Mouse (Mus musculus) lung, adult 2 months (tissue): ENCODE results near the gene Thoc6. TPM values are rescaled to one million over a fixed set of nuclear protein-coding genes. Genes with fewer than 3 reads are reported as not detected.

Source experiments
- DNase-seq: peaks from one replicate; pipeline ENCODE4 v3.0.0; 2022
- H3K4me1 ChIP-seq: fragments of 200-500 bp; 2 replicates; pipeline ENCODE4 v1.6.1; 2011; ENCODE audit warnings: low read length; ENCODE audit not compliant: control insufficient read depth, insufficient read depth
- H3K4me3 ChIP-seq: fragments of 200-500 bp; replicated peaks from 2 replicates; pipeline ENCODE3; 2011; ENCODE audit warnings: low read depth, mild to moderate bottlenecking, control low read depth, low read length; ENCODE audit errors: extremely low read depth
- CTCF ChIP-seq: fragments of 200-500 bp; IDR thresholded peaks from 2 replicates; pipeline ENCODE4 v1.5.1; 2011; ENCODE audit warnings: mild to moderate bottlenecking, low read length, control low read depth; ENCODE audit not compliant: insufficient read depth
- POLR2A ChIP-seq: fragments of 200-500 bp; IDR thresholded peaks from 2 replicates; pipeline ENCODE4 v1.6.1; 2011; ENCODE audit warnings: low read depth, mild to moderate bottlenecking, control low read depth, low read length, borderline replicate concordance; ENCODE audit errors: extremely low read depth
- whole genome bisulfite sequencing: fragments of 180-500 bp; shearing (Covaris S2); methylation state at CpG from one replicate; pipeline ENCODE4 v1.1.7; 2018; 5-methylcytosine and 5-hydroxymethylcytosine counted together
- polyA plus RNA-seq: library from polyadenylated mRNA; depleted of rRNA; stranded (reverse); fragments of >200 nt; gene quantifications from 2 replicates; pipeline ENCODE4 v1.2.3, GENCODE M21; 2012; rRNA removed

The Thoc6 gene
- polyA plus RNA-seq, 1 experiment, result 20.6 TPM

- TF ChIP-seq POLR2A (no peak), CTCF (no peak)
- 49% methylated on average over 10 of the region's 10 CpGs for WGBS
- no peak for DNase-seq
- Histone ChIP-seq H3K4me3 (no peak overlapping the region), H3K4me1 (0 out of 2 replicates have a peak, but pooled peaks cover 3% of the 10 kb centered on the region)
These were observed 27.8 kb downstream of the Thoc6 start for GRCm38 (mm10) chr17:23645894-23646293.

GRCm38 (mm10) chr17:23644613-23645495, 28.8 kb downstream of the Thoc6 start, which contains the start of gene Mmp25:
TSS of gene Mmp25 (minus strand) at chr17:23645277.
- DNase-seq, result no peak
- TF ChIP-seq POLR2A (no peak), CTCF (no peak)
- 3% methylated on average over 58 of the region's 58 CpGs for WGBS
- 0 out of 2 replicates have a peak, but pooled peaks cover 3% of the 10 kb centered on the region for H3K4me1 ChIP-seq
- H3K4me3 ChIP-seq, result peak within 1 kb of the TSS; percentile 13

- 74% methylated on average over 8 of the region's 8 CpGs for WGBS
- no peak overlapping the region for H3K4me3 ChIP-seq
- TF ChIP-seq POLR2A (no peak), CTCF (no peak)
These were observed 42.4 kb downstream of the Thoc6 start for GRCm38 (mm10) chr17:23631241-23631640.

GRCm38 (mm10) chr17:23630195-23631020, 43.3 kb downstream of the Thoc6 start:
- no peaks in the 10 kb centered on the region for H3K4me1 ChIP-seq
- 10% methylated on average over 22 of the region's 22 CpGs for WGBS
- peak; percentile 80 for DNase-seq
- TF ChIP-seq CTCF, result peak; percentile 77
- no peak for TF ChIP-seq POLR2A
- no peak overlapping the region for H3K4me3 ChIP-seq

More at GRCm38 (mm10) chr17:23631241-23631640, 42.4 kb downstream of the Thoc6 start:
- no peaks in the 10 kb centered on the region for H3K4me1 ChIP-seq
- no peak for DNase-seq

- whole genome bisulfite sequencing, result 29% methylated on average over 7 of the region's 7 CpGs
- no peak for DNase-seq
- no peak for TF ChIP-seq POLR2A
- no peak for TF ChIP-seq CTCF
These were observed 45.9 kb downstream of the Thoc6 start for GRCm38 (mm10) chr17:23627813-23628212.

GRCm38 (mm10) chr17:23620351-23620750, 53.3 kb downstream of the Thoc6 start:
- no peak for DNase-seq
- Histone ChIP-seq H3K4me3 (no peak overlapping the region), H3K4me1 (no peaks in the 10 kb centered on the region)
- WGBS, result 54% methylated on average over 7 of the region's 7 CpGs
- TF ChIP-seq CTCF (no peak), POLR2A (no peak)

More at GRCm38 (mm10) chr17:23627813-23628212, 45.9 kb downstream of the Thoc6 start:
- Histone ChIP-seq H3K4me1 (no peaks in the 10 kb centered on the region), H3K4me3 (no peak overlapping the region)

Other genes with a start within 250 kb of the Thoc6 start
- not detected in 2 replicates for gene Vmn2r117, start 194.2 kb downstream of the Thoc6 start, polyA plus RNA-seq
- gene Zfp213, start 109.6 kb downstream of the Thoc6 start, polyA plus RNA-seq, result 13.4 and 14.0 TPM in 2 replicates
- gene Zfp13, start 74.4 kb downstream of the Thoc6 start, polyA plus RNA-seq, result 14.9 and 15.2 TPM in 2 replicates
- 0.06 TPM in 1 of 2 replicates, not detected in the other for gene Zscan10, start 73.0 kb downstream of the Thoc6 start, polyA plus RNA-seq
- 0.70 and 1.0 TPM in 2 replicates for gene Mmp25, start 28.6 kb downstream of the Thoc6 start, polyA plus RNA-seq
- 4.0 and 6.8 TPM in 2 replicates for gene Bicdl2, start 13.4 kb downstream of the Thoc6 start, polyA plus RNA-seq
- 284 and 321 TPM in 2 replicates for gene Hcfc1r1, start 286 bp downstream of the Thoc6 start, polyA plus RNA-seq
- gene Tnfrsf12a, start 3.6 kb upstream of the Thoc6 start, polyA plus RNA-seq, result 32.4 and 39.7 TPM in 2 replicates
- gene Cldn6, start 5.4 kb upstream of the Thoc6 start, polyA plus RNA-seq, result 0.57 and 0.86 TPM in 2 replicates
- 0.07 and 0.08 TPM in 2 replicates for gene Cldn9, start 10.1 kb upstream of the Thoc6 start, polyA plus RNA-seq
- not detected in 2 replicates for gene 1520401A03Rik, start 48.9 kb upstream of the Thoc6 start, polyA plus RNA-seq
- gene Pkmyt1, start 52.5 kb upstream of the Thoc6 start, polyA plus RNA-seq, result 21.8 and 25.3 TPM in 2 replicates
- 59.8 and 63.5 TPM in 2 replicates for gene Paqr4, start 67.0 kb upstream of the Thoc6 start, polyA plus RNA-seq
- 0.81 and 1.1 TPM in 2 replicates for gene Kremen2, start 72.0 kb upstream of the Thoc6 start, polyA plus RNA-seq
- gene Flywch1, start 97.7 kb upstream of the Thoc6 start, polyA plus RNA-seq, result 37.1 and 39.1 TPM in 2 replicates
- gene Flywch2, start 112.2 kb upstream of the Thoc6 start, polyA plus RNA-seq, result 8.0 and 8.8 TPM in 2 replicates
- gene Srrm2, start 116.7 kb upstream of the Thoc6 start, polyA plus RNA-seq, result 538 and 681 TPM in 2 replicates
- gene Elob, start 155.3 kb upstream of the Thoc6 start, polyA plus RNA-seq, result 470 and 498 TPM in 2 replicates
- gene Prss33, start 162.2 kb upstream of the Thoc6 start, polyA plus RNA-seq, result not detected in 2 replicates
- gene Prss32, start 170.0 kb upstream of the Thoc6 start, polyA plus RNA-seq, result 5.1 TPM in 1 of 2 replicates, not detected in the other
- gene Prss41, start 170.3 kb upstream of the Thoc6 start, polyA plus RNA-seq, result 0.66 and 0.78 TPM in 2 replicates
- not detected in 2 replicates for gene Prss21, start 194.2 kb upstream of the Thoc6 start, polyA plus RNA-seq
- gene Dcpp1, start 207.0 kb upstream of the Thoc6 start, polyA plus RNA-seq, result not detected in 2 replicates
- not detected in 2 replicates for gene Dcpp2, start 207.0 kb upstream of the Thoc6 start, polyA plus RNA-seq
- not detected in 2 replicates for gene Dcpp3, start 243.6 kb upstream of the Thoc6 start, polyA plus RNA-seq